Mouse (Mus musculus): Measurements from ENCODE around the gene Spata1. TPM values are rescaled to one million over a fixed set of nuclear protein-coding genes. Genes with fewer than 3 reads are reported as not detected.
"Not testable (repeated sequence)": the region's sequence is repeated elsewhere in the genome, so short reads cannot be mapped to it uniquely, and the experiment has no call there.

The Spata1 gene
- polyA plus RNA-seq, 1 experiment from 2014 or later = 5.7 TPM

DNA sequence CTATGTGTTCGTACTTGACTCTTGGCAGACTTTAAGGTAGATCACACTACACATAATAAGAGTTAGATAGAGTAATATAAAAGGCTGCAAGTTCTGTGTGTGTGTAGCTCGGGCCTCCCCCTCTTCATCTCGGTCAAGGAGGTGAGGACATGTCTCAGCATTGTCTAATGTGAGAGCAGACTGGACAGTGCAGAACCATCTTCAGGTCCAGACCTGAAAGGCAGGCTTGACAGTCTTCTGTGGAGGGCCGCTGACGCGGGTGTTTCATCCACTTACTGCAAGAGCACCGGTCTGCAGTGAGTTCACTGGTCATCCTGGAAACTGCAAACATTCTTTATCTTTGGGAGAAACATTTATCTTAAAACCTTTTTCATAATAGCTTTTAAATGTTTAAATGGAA, 57.1 kb downstream of the Spata1 start:
- DNase-seq (ENCODE audit: low spot score) (no peak), ATAC-seq (replicated peaks; ENCODE audit: insufficient number of reproducible peaks, low FRiP score, low TSS enrichment, low read depth) (no peak)
- 87% methylated on average over 7 of the region's 7 CpGs for WGBS
- H3K27me3 ChIP-seq (ENCODE audit: control insufficient read depth, insufficient read depth, low read length) = no peaks in the 10 kb centered on the region
- no peak overlapping the region for H3K9ac ChIP-seq (replicated peaks; ENCODE audit: low read length)
- no peaks in the 10 kb centered on the region for H3K9me3 ChIP-seq (replicated peaks; ENCODE audit: control insufficient read depth, low read length)
- H3K36me3 ChIP-seq (replicated peaks; ENCODE audit: control insufficient read depth, insufficient read depth, low read depth, low read length) = peaks cover under 1% of the 10 kb centered on the region; the same call in 1 of the 2 replicates
- no peaks in the 10 kb centered on the region for H3K4me1 ChIP-seq (ENCODE audit: control insufficient read depth, insufficient read depth, low read length)
- H3K4me3 ChIP-seq (ENCODE audit: low read depth, low read length) = no peak overlapping the region
- H3K4me2 ChIP-seq (ENCODE audit: low read depth, low read length) = no peak overlapping the region
- H3K27ac ChIP-seq (replicated peaks; ENCODE audit: low read depth, low read length) = no peak overlapping the region

DNA sequence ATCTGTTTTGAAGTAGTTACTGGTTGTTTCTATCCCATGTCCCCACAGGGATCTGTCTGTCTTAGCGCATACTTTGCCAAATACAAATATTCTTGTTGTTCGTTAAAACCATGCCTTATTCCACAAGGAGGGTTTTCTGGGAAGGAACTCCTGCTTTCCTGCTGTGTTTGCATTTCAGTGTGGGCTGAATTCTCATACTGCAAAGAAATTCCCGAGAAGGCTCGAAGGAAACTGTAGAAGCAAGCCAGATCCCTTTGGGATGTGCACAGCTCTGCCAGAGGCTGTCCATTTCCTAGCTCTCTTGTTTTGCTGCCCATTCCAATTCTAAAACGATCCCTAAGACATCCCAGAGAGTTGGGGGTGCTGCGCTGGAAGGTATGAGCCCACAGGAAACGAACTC, 59.1 kb downstream of the Spata1 start:
- Histone ChIP-seq H3K4me2 (ENCODE audit: low read depth, low read length) (no peak overlapping the region), H3K9me3 (replicated peaks; ENCODE audit: control insufficient read depth, low read length) (no peaks in the 10 kb centered on the region), H3K9ac (replicated peaks; ENCODE audit: low read length) (no peak overlapping the region), H3K4me3 (ENCODE audit: low read depth, low read length) (no peak overlapping the region), H3K4me1 (ENCODE audit: control insufficient read depth, insufficient read depth, low read length) (no peaks in the 10 kb centered on the region), H3K36me3 (replicated peaks; ENCODE audit: control insufficient read depth, insufficient read depth, low read depth, low read length) (peaks cover 6% of the 10 kb centered on the region; the same call in 1 of the 2 replicates), H3K27me3 (ENCODE audit: control insufficient read depth, insufficient read depth, low read length) (no peaks in the 10 kb centered on the region), H3K27ac (replicated peaks; ENCODE audit: low read depth, low read length) (no peak overlapping the region)
- DNase-seq (ENCODE audit: low spot score) = no peak
- no peak for ATAC-seq (replicated peaks; ENCODE audit: insufficient number of reproducible peaks, low FRiP score, low TSS enrichment, low read depth)
- 75% methylated on average over 7 of the region's 7 CpGs for WGBS

DNA sequence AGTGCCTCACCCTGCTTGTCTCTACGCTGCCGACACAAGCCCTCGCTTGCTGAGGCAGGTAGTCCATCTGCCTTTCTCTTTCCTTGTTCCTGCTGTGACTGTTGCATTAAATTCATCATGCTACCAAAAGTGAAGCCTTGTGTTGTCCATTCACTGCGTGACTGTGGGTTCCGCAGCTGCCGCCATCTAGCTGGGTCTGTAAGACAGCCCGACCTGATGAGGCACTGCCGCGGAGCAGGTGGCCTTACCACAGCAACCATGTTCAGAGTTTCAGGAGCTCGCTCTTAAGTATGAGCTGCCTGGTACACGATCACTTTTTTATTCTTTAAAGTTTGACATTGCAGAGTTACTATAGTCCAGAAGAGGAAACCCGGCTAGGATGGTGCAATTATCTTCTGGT, 59.5 kb downstream of the Spata1 start:
- Histone ChIP-seq H3K4me1 (ENCODE audit: control insufficient read depth, insufficient read depth, low read length) (no peaks in the 10 kb centered on the region), H3K9ac (replicated peaks; ENCODE audit: low read length) (no peak overlapping the region), H3K4me2 (ENCODE audit: low read depth, low read length) (no peak overlapping the region), H3K9me3 (replicated peaks; ENCODE audit: control insufficient read depth, low read length) (no peaks in the 10 kb centered on the region), H3K27ac (replicated peaks; ENCODE audit: low read depth, low read length) (no peak overlapping the region; the same call in 1 of the 2 replicates), H3K36me3 (replicated peaks; ENCODE audit: control insufficient read depth, insufficient read depth, low read depth, low read length) (peaks cover 6% of the 10 kb centered on the region; the same call in 1 of the 2 replicates), H3K27me3 (ENCODE audit: control insufficient read depth, insufficient read depth, low read length) (no peaks in the 10 kb centered on the region), H3K4me3 (ENCODE audit: low read depth, low read length) (no peak overlapping the region)
- DNase-seq (ENCODE audit: low spot score) (no peak), ATAC-seq (replicated peaks; ENCODE audit: insufficient number of reproducible peaks, low FRiP score, low TSS enrichment, low read depth) (no peak)
- WGBS = 92% methylated on average over 12 of the region's 12 CpGs

DNA sequence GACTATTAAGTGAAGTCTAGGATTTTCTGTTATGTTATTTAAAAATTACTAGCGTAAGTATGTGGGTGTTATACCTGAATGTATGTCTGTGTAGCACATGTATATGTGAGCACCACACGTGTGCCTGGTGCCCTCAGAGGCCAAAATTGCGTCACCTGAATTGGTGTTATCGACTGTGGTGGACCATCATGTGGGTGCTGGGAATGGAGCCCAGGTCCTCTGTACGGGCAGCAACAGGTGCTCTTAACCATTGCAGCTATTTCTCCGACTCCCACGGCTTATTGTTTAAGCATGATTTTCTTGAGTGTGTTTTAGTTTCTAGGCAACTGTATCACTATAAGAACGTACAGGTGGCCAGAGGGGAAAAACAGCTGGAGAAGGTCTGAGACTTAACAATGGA, 63.4 kb downstream of the Spata1 start:
- no peak for DNase-seq (ENCODE audit: low spot score)
- Histone ChIP-seq H3K4me1 (ENCODE audit: control insufficient read depth, insufficient read depth, low read length) (no peaks in the 10 kb centered on the region), H3K9ac (replicated peaks; ENCODE audit: low read length) (no peak overlapping the region), H3K27me3 (ENCODE audit: control insufficient read depth, insufficient read depth, low read length) (no peaks in the 10 kb centered on the region), H3K36me3 (replicated peaks; ENCODE audit: control insufficient read depth, insufficient read depth, low read depth, low read length) (peaks cover 6% of the 10 kb centered on the region), H3K9me3 (replicated peaks; ENCODE audit: control insufficient read depth, low read length) (no peaks in the 10 kb centered on the region), H3K4me3 (ENCODE audit: low read depth, low read length) (no peak overlapping the region), H3K4me2 (ENCODE audit: low read depth, low read length) (no peak overlapping the region), H3K27ac (replicated peaks; ENCODE audit: low read depth, low read length) (no peak overlapping the region)
- 94% methylated on average over 8 of the region's 8 CpGs for WGBS
- ATAC-seq (replicated peaks; ENCODE audit: insufficient number of reproducible peaks, low FRiP score, low TSS enrichment, low read depth) = no peak

DNA sequence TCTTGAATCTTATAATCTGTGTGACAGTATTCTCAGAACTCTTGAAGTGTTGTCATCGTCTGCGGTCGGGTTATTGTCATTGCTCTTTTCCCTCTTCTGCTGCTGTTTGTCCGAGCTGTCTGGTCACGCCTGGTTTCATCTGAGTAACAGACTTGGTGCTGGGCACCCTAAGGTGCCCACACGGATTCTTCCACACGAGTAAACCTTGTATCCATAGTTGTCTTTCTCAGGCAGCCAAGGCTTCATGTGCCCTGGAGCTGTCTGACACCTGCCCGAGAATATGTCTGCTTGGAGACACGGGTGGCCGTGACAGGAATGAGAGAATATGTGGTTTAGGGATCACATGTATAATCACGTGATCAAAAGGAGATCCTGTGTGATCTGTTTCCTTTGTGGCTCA, 64.0 kb downstream of the Spata1 start:
- Histone ChIP-seq H3K4me1 (ENCODE audit: control insufficient read depth, insufficient read depth, low read length) (no peaks in the 10 kb centered on the region), H3K27ac (replicated peaks; ENCODE audit: low read depth, low read length) (no peak overlapping the region), H3K36me3 (replicated peaks; ENCODE audit: control insufficient read depth, insufficient read depth, low read depth, low read length) (peaks cover 6% of the 10 kb centered on the region), H3K4me2 (ENCODE audit: low read depth, low read length) (no peak overlapping the region), H3K27me3 (ENCODE audit: control insufficient read depth, insufficient read depth, low read length) (no peaks in the 10 kb centered on the region), H3K9me3 (replicated peaks; ENCODE audit: control insufficient read depth, low read length) (no peaks in the 10 kb centered on the region), H3K4me3 (ENCODE audit: low read depth, low read length) (no peak overlapping the region), H3K9ac (replicated peaks; ENCODE audit: low read length) (no peak overlapping the region)
- DNase-seq (ENCODE audit: low spot score) = no peak
- ATAC-seq (replicated peaks; ENCODE audit: insufficient number of reproducible peaks, low FRiP score, low TSS enrichment, low read depth) = no peak
- WGBS = 91% methylated on average over 11 of the region's 11 CpGs

DNA sequence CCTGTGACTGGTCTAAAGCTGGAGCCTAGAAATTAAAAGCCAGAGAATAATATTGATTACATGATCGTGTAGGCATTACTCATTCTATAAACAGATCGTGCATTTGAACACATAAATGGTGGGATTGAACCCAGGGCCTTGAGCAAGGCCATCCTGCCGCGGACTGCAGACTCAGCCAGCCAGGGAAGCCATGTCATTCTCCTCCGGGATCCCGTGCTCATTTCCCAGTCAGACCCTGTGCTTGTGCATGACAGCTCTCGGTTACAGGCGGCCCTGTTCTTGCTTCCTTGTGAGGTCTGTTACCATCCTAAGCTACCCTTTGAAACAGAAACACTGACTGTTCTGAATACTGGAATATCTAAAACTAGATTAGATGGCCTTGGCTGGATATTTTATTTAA, 64.9 kb downstream of the Spata1 start:
- no peaks in the 10 kb centered on the region for H3K27me3 ChIP-seq (ENCODE audit: control insufficient read depth, insufficient read depth, low read length)
- no peak overlapping the region for H3K27ac ChIP-seq (replicated peaks; ENCODE audit: low read depth, low read length)
- H3K36me3 ChIP-seq (replicated peaks; ENCODE audit: control insufficient read depth, insufficient read depth, low read depth, low read length) = peaks cover 6% of the 10 kb centered on the region
- WGBS = 88% methylated on average over 8 of the region's 8 CpGs
- no peak for ATAC-seq (replicated peaks; ENCODE audit: insufficient number of reproducible peaks, low FRiP score, low TSS enrichment, low read depth)
- H3K4me3 ChIP-seq (ENCODE audit: low read depth, low read length) = no peak overlapping the region
- no peak for DNase-seq (ENCODE audit: low spot score)
- H3K9me3 ChIP-seq (replicated peaks; ENCODE audit: control insufficient read depth, low read length) = no peaks in the 10 kb centered on the region
- H3K9ac ChIP-seq (replicated peaks; ENCODE audit: low read length) = no peak overlapping the region
- H3K4me1 ChIP-seq (ENCODE audit: control insufficient read depth, insufficient read depth, low read length) = no peaks in the 10 kb centered on the region
- H3K4me2 ChIP-seq (ENCODE audit: low read depth, low read length) = no peak overlapping the region

DNA sequence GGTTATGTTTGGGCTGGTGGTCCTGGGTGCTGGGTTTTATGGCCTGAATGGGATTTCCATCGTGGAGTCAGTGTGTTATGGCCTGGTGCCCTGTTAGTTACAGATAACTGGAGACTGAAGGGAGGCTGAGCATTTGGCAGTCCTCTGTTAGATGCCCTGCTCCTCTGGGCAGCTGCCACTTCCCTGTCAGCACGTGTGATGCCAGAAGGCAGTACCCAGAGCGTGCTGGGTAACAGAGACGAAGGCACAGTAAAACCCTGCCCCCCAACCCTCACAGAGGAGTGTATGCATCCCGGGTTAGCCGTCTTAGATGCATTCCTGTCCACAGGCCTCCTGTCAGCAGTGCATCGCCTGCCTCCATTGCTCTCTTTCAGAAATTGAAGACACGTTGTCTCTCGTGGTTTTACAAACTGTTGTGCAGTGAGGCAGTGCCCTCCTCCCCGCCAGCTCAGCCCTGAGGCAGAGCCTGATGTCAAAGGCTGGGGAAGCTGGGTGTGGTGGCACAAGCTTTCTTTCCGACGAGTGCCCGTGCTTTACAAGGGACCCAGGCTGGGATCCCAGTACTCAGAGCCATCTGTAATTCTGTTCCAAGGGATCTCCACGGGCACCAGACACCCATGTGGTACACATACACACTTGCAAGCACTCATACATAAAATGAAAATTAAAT, 65.7 kb downstream of the Spata1 start:
- Histone ChIP-seq H3K9ac (replicated peaks; ENCODE audit: low read length) (no peak overlapping the region), H3K4me2 (ENCODE audit: low read depth, low read length) (no peak overlapping the region), H3K36me3 (replicated peaks; ENCODE audit: control insufficient read depth, insufficient read depth, low read depth, low read length) (peaks cover 6% of the 10 kb centered on the region), H3K4me1 (ENCODE audit: control insufficient read depth, insufficient read depth, low read length) (no peaks in the 10 kb centered on the region), H3K27me3 (ENCODE audit: control insufficient read depth, insufficient read depth, low read length) (no peaks in the 10 kb centered on the region), H3K4me3 (ENCODE audit: low read depth, low read length) (no peak overlapping the region), H3K27ac (replicated peaks; ENCODE audit: low read depth, low read length) (no peak overlapping the region), H3K9me3 (replicated peaks; ENCODE audit: control insufficient read depth, low read length) (no peaks in the 10 kb centered on the region)
- ATAC-seq (replicated peaks; ENCODE audit: insufficient number of reproducible peaks, low FRiP score, low TSS enrichment, low read depth) (no peak), DNase-seq (ENCODE audit: low spot score) (no peak)
- 91% methylated on average over 14 of the region's 14 CpGs for WGBS

DNA sequence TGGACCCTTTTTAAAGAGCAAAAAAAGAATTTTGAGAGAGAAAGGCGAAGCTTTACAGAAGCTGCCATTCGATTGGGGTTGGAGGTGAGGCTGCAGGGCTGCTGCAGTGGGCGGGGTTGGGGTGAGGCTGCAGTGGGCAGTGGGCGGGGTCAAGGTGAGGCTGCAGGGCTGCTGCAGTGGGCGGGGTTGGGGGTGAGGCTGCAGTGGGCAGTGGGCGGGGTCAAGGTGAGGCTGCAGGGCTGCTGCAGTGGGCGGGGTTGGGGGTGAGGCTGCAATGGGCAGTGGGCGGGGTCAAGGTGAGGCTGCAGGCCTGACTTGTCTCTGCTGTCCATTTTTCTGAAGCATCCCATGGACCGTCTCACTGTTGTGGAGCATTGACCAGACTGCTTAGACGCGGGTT, 66.5 kb downstream of the Spata1 start:
- not testable (repeated sequence) for DNase-seq (ENCODE audit: low spot score); H3K4me2 ChIP-seq (ENCODE audit: low read depth, low read length); H3K9me3 ChIP-seq (replicated peaks; ENCODE audit: control insufficient read depth, low read length); H3K27ac ChIP-seq (replicated peaks; ENCODE audit: low read depth, low read length); H3K9ac ChIP-seq (replicated peaks; ENCODE audit: low read length); ATAC-seq (replicated peaks; ENCODE audit: insufficient number of reproducible peaks, low FRiP score, low TSS enrichment, low read depth); H3K36me3 ChIP-seq (replicated peaks; ENCODE audit: control insufficient read depth, insufficient read depth, low read depth, low read length); H3K4me1 ChIP-seq (ENCODE audit: control insufficient read depth, insufficient read depth, low read length); H3K27me3 ChIP-seq (ENCODE audit: control insufficient read depth, insufficient read depth, low read length); H3K4me3 ChIP-seq (ENCODE audit: low read depth, low read length)
- WGBS = 86% methylated on average over 11 of the region's 11 CpGs

Measured in embryonic facial prominence, embryonic 11.5 days (tissue).